In the genomic region with DNA sequence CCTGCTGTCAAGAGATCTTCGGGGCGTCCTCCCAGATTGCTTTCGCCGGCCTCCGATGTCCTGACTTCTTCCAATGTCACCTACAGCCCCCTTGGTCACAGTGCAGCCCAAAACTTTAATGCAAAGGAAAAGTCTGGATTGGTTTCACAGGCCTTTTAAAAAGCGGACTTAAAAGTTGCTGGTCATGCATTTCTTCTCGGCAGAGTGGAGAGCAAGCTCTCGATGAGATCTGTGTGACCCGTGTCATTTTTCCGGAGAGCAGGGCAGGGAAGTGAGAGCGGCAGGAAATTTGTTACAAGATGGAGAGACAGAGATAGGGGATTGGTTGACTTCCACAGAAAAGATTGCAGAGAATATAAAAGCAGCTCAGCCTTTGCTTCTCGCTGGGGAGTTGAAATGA, we compare ENCODE assay signal across 8 mouse cellular contexts. TPM values are rescaled to one million over a fixed set of nuclear protein-coding genes. Genes with fewer than 3 reads are reported as not detected.
DNase-seq lines count a peak whose midpoint lies in the region; ATAC-seq lines count a peak whose summit lies in the region.

No protein-coding gene starts in this region.

- peak overlapping the region; percentile 94 for H3K9ac ChIP-seq in midbrain, embryonic 13.5 days (replicated peaks)

- under 1% methylated on average over 12 of the region's 12 CpGs for WGBS in midbrain, embryonic 13.5 days

- peak; percentile 34 for DNase-seq in embryo, embryonic 10.5 days (ENCODE audit: low spot score)
- DNase-seq in embryo, embryonic 9.5 days (ENCODE audit: extremely low spot score) = no peak
- peak; percentile 63 for DNase-seq in adipocyte (ENCODE audit: low spot score)
- DNase-seq in heart, adult 9 months (ENCODE audit: low spot score in 2 of 2) = peak; percentile 21 to 31
- DNase-seq in kidney, postnatal 36 days = peak; percentile 20 to 40
- no peak for DNase-seq in retina, postnatal 1 day
- DNase-seq in spleen, postnatal 10 days (ENCODE audit: low spot score in 2 of 2) = no peak

- H3K36me3 ChIP-seq in midbrain, embryonic 13.5 days = peaks cover 9% of the 10 kb centered on the region; the same call in 1 of the 2 replicates

- H3K27me3 ChIP-seq in midbrain, embryonic 13.5 days = no peaks in the 10 kb centered on the region

- H3K4me2 ChIP-seq in midbrain, embryonic 13.5 days (replicated peaks) = peak overlapping the region; percentile 93

- H3K4me1 ChIP-seq in midbrain, embryonic 13.5 days (replicated peaks) = peaks cover 46% of the 10 kb centered on the region

- peak overlapping the region; percentile 92 for H3K4me3 ChIP-seq in midbrain, embryonic 13.5 days (replicated peaks)

- no peak for ATAC-seq in midbrain, embryonic 13.5 days

- H3K9me3 ChIP-seq in midbrain, embryonic 13.5 days = no peaks in the 10 kb centered on the region

- H3K27ac ChIP-seq in midbrain, embryonic 13.5 days = peak overlapping the region; percentile 95; the same call in 1 of the 2 replicates

RNA-seq across cellular contexts. Expression of gene Abl1, which starts 0.9 kb away (rescaled TPM):
- polyA plus RNA-seq in midbrain, embryonic 13.5 days (2015; fragmentation: Nextera tagmentation; extraction: Ambion mirVana) = 25.3 and 27.0 TPM in 2 replicates

RNA-seq across cellular contexts. Expression of gene Exosc2, which starts 18.5 kb away (rescaled TPM):
- polyA plus RNA-seq in midbrain, embryonic 13.5 days (2015; fragmentation: Nextera tagmentation; extraction: Ambion mirVana) = 45.7 and 49.1 TPM in 2 replicates

RNA-seq across cellular contexts. Expression of gene Prdm12, which starts 49.2 kb away (rescaled TPM):
- 4.0 and 8.5 TPM in 2 replicates for polyA plus RNA-seq in midbrain, embryonic 13.5 days (2015; fragmentation: Nextera tagmentation; extraction: Ambion mirVana)

Comparison
In these comparisons a context has a peak if more than half of its experiments do, and no peak if none do; other contexts are left out.
1. DNase-seq: peak in embryo, embryonic 10.5 days (single experiment), adipocyte (single experiment), heart, adult 9 months (2 of 2) and kidney, postnatal 36 days (2 of 2); none in embryo, embryonic 9.5 days (single experiment), retina, postnatal 1 day (single experiment) and spleen, postnatal 10 days (0 of 2).